Mouse (Mus musculus): ENCODE data around the gene Sdha.

Gene Sdha

GRCm38 (mm10) chr13:74302050-74303037 lies 47.7 kb downstream of the Sdha start:
- no peak for DNase-seq

- DNase-seq, result no peak
These were observed 48.5 kb downstream of the Sdha start for GRCm38 (mm10) chr13:74301607-74301984.

- peak; percentile 70 for DNase-seq
These were observed 49.0 kb downstream of the Sdha start for GRCm38 (mm10) chr13:74300925-74301606.

GRCm38 (mm10) chr13:74296376-74296775 lies 53.7 kb downstream of the Sdha start:
- no peak for DNase-seq

GRCm38 (mm10) chr13:74292167-74292566 lies 57.9 kb downstream of the Sdha start, which contains the start of gene Ahrr:
Gene Ahrr, minus strand, starts transcription at chr13:74292331.
- peak; percentile 46 for DNase-seq

- no peak for DNase-seq
These were observed 60.4 kb downstream of the Sdha start for GRCm38 (mm10) chr13:74289646-74290045.

GRCm38 (mm10) chr13:74282299-74282698 lies 67.8 kb downstream of the Sdha start:
- no peak for DNase-seq

- DNase-seq, result no peak
These were observed 74.4 kb downstream of the Sdha start for GRCm38 (mm10) chr13:74275726-74276125.
